Mouse (Mus musculus) brown adipose tissue, adult 24 weeks (tissue): ENCODE measurements around the gene Sec22c. TPM values are rescaled to one million over a fixed set of nuclear protein-coding genes. Genes with fewer than 3 reads are reported as not detected.

Source experiments
- H3K27ac ChIP-seq: fragments of 200-500 bp; replicated peaks from 2 replicates; pipeline ENCODE4 v1.5.1; 2012; ENCODE audit warnings: low read depth, mild to moderate bottlenecking, low read length
- H3K4me1 ChIP-seq: fragments of 200-500 bp; 2 replicates; pipeline ENCODE4 v1.6.1; 2012; ENCODE audit warnings: low read length, mixed read lengths; ENCODE audit not compliant: control insufficient read depth, insufficient read depth, insufficient read length
- H3K4me3 ChIP-seq: fragments of 200-500 bp; 2 replicates; pipeline ENCODE4 v1.5.1; 2012; ENCODE audit warnings: low read depth, mild to moderate bottlenecking, low read length, moderate library complexity; ENCODE audit not compliant: insufficient read depth
- polyA plus RNA-seq: library from polyadenylated mRNA; stranded (reverse); fragments of >200 nt; gene quantifications from 2 replicates; pipeline ENCODE4 v1.2.4, GENCODE M21; 2012; ENCODE audit not compliant: missing spikeins, insufficient read depth, insufficient read length

Sec22c gene
- 2.1 and 2.8 TPM in 2 replicates for polyA plus RNA-seq

GRCm38 (mm10) chr9:121704646-121705625 is at the start of gene Sec22c:
Gene Sec22c, minus strand, starts transcription at chr9:121705490.
- Histone ChIP-seq H3K27ac (peak within 1 kb of the TSS; percentile 35), H3K4me3 (peak within 1 kb of the TSS; percentile 71), H3K4me1 (no peaks in the 10 kb centered on the region)

- Histone ChIP-seq H3K4me1 (no peaks in the 10 kb centered on the region; the same call in 1 of the 2 replicates), H3K27ac (no peak overlapping the region), H3K4me3 (no peak overlapping the region)
Observed at GRCm38 (mm10) chr9:121754624-121755023, 49.3 kb upstream of the Sec22c start.

GRCm38 (mm10) chr9:121752774-121753173 is 47.5 kb upstream of the Sec22c start:
- H3K4me3 ChIP-seq: no peak overlapping the region
- no peak overlapping the region for H3K27ac ChIP-seq
- no peaks in the 10 kb centered on the region for H3K4me1 ChIP-seq

GRCm38 (mm10) chr9:121744051-121744450 is 38.8 kb upstream of the Sec22c start:
- no peak overlapping the region for H3K27ac ChIP-seq
- no peaks in the 10 kb centered on the region for H3K4me1 ChIP-seq
- H3K4me3 ChIP-seq: no peak overlapping the region

GRCm38 (mm10) chr9:121741168-121741567 is 35.9 kb upstream of the Sec22c start:
- H3K27ac ChIP-seq: no peak overlapping the region
- no peak overlapping the region for H3K4me3 ChIP-seq
- H3K4me1 ChIP-seq: no peaks in the 10 kb centered on the region

- Histone ChIP-seq H3K27ac (no peak overlapping the region), H3K4me1 (no peaks in the 10 kb centered on the region), H3K4me3 (no peak overlapping the region)
Observed at GRCm38 (mm10) chr9:121740490-121740889, 35.2 kb upstream of the Sec22c start.

- Histone ChIP-seq H3K4me3 (peak overlapping the region; percentile 71), H3K4me1 (0 out of 2 replicates have a peak, but pooled peaks cover 4% of the 10 kb centered on the region), H3K27ac (peak overlapping the region; percentile 79)
Observed at GRCm38 (mm10) chr9:121719347-121720331, 14.3 kb upstream of the Sec22c start.

- H3K27ac ChIP-seq: peak within 1 kb of the TSS; percentile 88
- 0 out of 2 replicates have a peak, but pooled peaks cover 4% of the 10 kb centered on the region for H3K4me1 ChIP-seq
- H3K4me3 ChIP-seq: peak within 1 kb of the TSS; percentile 71
Observed at GRCm38 (mm10) chr9:121718792-121719318, 13.6 kb upstream of the Sec22c start, which contains the start of gene Nktr. Gene Nktr, plus strand, starts transcription at chr9:121719169.

GRCm38 (mm10) chr9:121718070-121718705 is 12.9 kb upstream of the Sec22c start:
- H3K4me1 ChIP-seq: 0 out of 2 replicates have a peak, but pooled peaks cover 4% of the 10 kb centered on the region
- peak overlapping the region; percentile 65 for H3K4me3 ChIP-seq
- H3K27ac ChIP-seq: peak overlapping the region; percentile 88

- H3K4me1 ChIP-seq: 0 out of 2 replicates have a peak, but pooled peaks cover 4% of the 10 kb centered on the region
- no peak overlapping the region for H3K27ac ChIP-seq
- H3K4me3 ChIP-seq: no peak overlapping the region
Observed at GRCm38 (mm10) chr9:121717048-121717447, 11.8 kb upstream of the Sec22c start.

GRCm38 (mm10) chr9:121710584-121710975 is 5.3 kb upstream of the Sec22c start:
- peak overlapping the region; percentile 78 for H3K27ac ChIP-seq
- 0 out of 2 replicates have a peak, but pooled peaks cover 2% of the 10 kb centered on the region for H3K4me1 ChIP-seq
- peak overlapping the region; percentile 92 for H3K4me3 ChIP-seq

- Histone ChIP-seq H3K27ac (peak within 1 kb of the TSS; percentile 78), H3K4me1 (0 out of 2 replicates have a peak, but pooled peaks cover 2% of the 10 kb centered on the region), H3K4me3 (peak within 1 kb of the TSS; percentile 92)
Observed at GRCm38 (mm10) chr9:121709898-121710583, 4.8 kb upstream of the Sec22c start, which contains the start of gene Ss18l2. Gene Ss18l2, plus strand, starts transcription at chr9:121710329.
